Mouse (Mus musculus) frontal cortex, postnatal 10 days (tissue): ENCODE results near the gene Gm21789.
"Not testable (repeated sequence)": the region's sequence is repeated elsewhere in the genome, so short reads cannot be mapped to it uniquely, and the experiment has no call there.

Experiments used
- DNase-seq, 2 experiments: peaks; one replicate each; pipeline ENCODE4 v3.0.0; 2022; ENCODE audit warnings: low spot score in 2 of 2, mixed read lengths in 1 of 2

Gm21789 gene

DNA sequence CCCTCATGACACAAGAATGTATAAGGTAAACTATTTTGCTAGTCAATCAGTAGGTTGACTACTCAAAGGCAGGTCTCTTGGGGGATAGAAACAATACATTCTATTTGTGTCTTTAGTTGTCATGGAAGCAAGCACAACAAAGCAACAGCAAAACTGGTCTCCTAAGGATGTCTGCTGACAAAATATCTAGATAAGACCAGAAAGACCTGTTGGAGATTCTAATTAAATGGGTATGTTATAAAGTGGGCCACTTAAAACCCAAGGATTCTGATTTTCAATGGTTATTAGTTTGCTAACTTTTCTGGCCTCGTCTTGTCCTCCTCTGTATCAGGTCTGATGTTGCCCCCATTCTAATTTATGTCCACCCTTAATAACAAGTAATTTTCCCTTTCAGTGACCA lies at the start of gene Gm21789:
Gene Gm21789 (plus strand): TSS at position 301 of the 400 bp plus-strand sequence.
- not testable (repeated sequence) for DNase-seq

DNA sequence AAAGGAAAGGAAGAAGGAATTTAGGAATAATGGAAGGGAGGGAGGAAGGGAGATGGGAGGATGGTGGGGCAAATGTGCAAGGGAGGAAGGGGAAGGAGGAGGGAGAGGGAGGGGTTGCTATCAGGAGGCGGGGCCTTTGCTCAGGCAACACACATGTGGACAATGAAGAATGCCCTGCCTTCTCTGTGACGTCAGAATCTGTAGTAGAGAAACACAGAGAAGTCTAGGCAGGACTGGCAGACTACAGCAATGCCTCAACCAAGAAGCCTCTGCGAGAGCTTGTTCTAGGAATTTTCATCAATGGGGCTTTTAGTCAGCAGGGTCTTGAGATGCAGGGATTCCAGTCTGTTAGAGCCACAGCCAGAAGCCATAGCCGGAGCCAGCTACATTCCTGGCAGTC lies 47.2 kb upstream of the Gm21789 start, which contains the start of gene Btbd35f30:
Gene Btbd35f30 (plus strand): TSS at position 301 of the 400 bp plus-strand sequence.
- DNase-seq, result not testable (repeated sequence)

DNA sequence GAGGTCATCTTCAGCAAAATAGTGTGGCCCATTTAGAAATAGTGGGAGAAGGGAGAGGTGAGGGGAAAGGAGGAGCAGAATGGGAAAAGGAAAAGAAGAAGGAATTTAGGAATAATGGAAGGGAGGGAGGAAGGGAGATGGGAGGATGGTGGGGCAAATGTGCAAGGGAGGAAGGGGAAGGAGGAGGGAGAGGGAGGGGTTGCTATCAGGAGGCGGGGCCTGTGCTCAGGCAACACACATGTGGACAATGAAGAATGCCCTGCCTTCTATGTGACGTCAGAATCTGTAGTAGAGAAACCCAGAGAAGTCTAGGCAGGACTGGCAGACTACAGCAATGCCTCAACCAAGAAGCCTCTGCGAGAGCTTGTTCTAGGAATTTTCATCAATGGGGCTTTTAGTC lies 32.0 kb downstream of the Gm21789 start, which contains the start of gene Btbd35f5:
Gene Btbd35f5 (plus strand): TSS at position 301 of the 400 bp plus-strand sequence.
- DNase-seq, result not testable (repeated sequence)
